Mouse (Mus musculus) liver, adult 2 months (tissue): ENCODE data around the gene Atp1a2.

Experiments
- CTCF ChIP-seq: fragments of 200-500 bp; IDR thresholded peaks from 2 replicates; pipeline ENCODE4 v1.5.1; 2011; ENCODE audit warnings: low read depth, low read length, control low read depth
- POLR2A ChIP-seq: fragments of 200-500 bp; IDR thresholded peaks from 2 replicates; pipeline ENCODE4 v1.6.1; 2011; ENCODE audit warnings: low read length, control low read depth; ENCODE audit not compliant: insufficient read depth; ENCODE audit errors: extremely low read depth

DNA sequence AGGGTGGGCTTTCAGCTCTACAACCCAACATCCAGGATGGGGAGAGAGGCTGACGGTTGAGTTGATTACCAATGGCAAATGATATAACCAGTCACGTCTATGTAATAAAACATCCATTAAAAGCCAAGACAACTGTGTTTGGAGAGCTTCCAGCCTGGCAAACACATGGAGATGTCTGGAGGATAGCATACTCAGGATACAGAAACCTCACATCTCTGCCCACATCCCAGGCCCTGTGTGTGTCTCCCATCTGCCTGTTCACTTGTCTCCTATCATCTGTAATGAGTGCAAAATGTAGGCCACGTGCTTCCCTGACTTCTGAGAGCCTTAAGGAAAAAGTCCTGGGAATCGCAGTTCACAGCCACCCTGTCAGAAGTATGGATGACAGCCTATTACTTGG lies 50.6 kb downstream of the Atp1a2 start:
- no peak for TF ChIP-seq CTCF
- TF ChIP-seq POLR2A: no peak
